Mouse (Mus musculus) spleen, adult 10 weeks (tissue): ENCODE measurements around the gene Frmd6. TPM values are rescaled to one million over a fixed set of nuclear protein-coding genes. Genes with fewer than 3 reads are reported as not detected.

Experiments used
- polyA plus RNA-seq: library from polyadenylated mRNA; stranded (reverse); fragments of 350-450 nt; fragmentation: Illumina TruSeq; extraction: RNeasy Lipid Tissue Mini Kit (QIAGEN cat#74804); gene quantifications from one replicate; pipeline ENCODE4 v1.2.3, GENCODE M21; 2015; ENCODE audit warnings: low replicate concordance; ENCODE audit not compliant: insufficient read depth

Frmd6 gene
- polyA plus RNA-seq, result 24.0 TPM

GRCm38 (mm10) chr12:70824729-70825650, at the start of gene Frmd6:
Gene Frmd6 (plus strand): TSS chr12:70825514.

DNA sequence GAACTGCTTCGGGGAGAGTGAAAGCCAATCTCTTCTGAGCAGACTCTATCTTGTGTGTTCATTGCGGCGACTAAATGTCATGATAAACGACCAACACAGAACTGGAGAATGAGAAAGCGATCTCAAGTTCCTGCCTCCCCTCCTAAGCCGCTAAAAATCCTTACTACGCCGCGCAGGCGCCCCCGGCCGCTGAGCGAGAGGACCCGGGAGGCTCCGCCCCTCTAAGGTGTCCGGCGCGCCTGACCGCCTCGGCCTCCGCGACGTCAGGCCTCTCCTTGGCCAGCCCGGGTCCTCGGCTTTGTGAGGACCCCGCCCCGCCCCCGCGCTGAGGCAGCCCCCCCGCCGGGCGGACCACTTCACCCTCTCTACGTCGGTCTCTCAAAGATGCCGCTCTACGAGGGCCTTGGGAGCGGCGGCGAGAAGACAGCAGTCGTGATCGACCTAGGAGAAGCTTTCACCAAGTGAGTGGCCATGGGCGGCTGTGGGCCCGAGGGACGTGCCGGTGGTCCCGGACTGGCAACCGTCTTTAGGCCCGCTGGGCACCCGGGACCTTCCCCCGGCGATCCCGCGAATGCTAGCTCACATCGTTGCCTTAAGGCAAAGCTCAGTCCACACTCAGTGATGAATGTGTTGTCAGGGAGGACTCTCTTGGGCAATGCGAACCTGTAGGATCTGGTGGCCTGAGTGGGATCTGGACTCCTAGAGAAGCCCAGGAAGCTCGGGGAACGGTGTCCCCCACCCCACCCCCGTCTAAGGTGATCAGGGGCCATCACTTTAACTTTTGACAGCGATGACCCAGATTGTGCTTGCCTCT, 112.5 kb downstream of the Frmd6 start, which contains the start of gene Actr10:
Actr10 (plus strand) TSS at position 287 of the 814 bp plus-strand sequence.

Other genes starting within 250 kb of the Frmd6 start
- gene Actr10, start 112.3 kb downstream of the Frmd6 start, polyA plus RNA-seq, result 160 TPM
- gene Psma3, start 149.1 kb downstream of the Frmd6 start, polyA plus RNA-seq, result 358 TPM
- gene Arid4a, start 190.5 kb downstream of the Frmd6 start, polyA plus RNA-seq, result 73.7 TPM